Mouse (Mus musculus) spleen, adult 2 months (tissue): Measurements from ENCODE around the gene Zfp513.

Experiments used
- CTCF ChIP-seq: fragments of 200-500 bp; IDR thresholded peaks from 2 replicates; pipeline ENCODE4 v1.5.1; 2011; ENCODE audit warnings: mild to moderate bottlenecking, inconsistent platforms; ENCODE audit not compliant: insufficient read depth, insufficient read length, insufficient replicate concordance; ENCODE audit errors: extremely low read depth
- POLR2A ChIP-seq: fragments of 200-500 bp; IDR thresholded peaks from 2 replicates; pipeline ENCODE4 v1.6.1; 2011; ENCODE audit warnings: low read depth, low read length, inconsistent platforms

DNA sequence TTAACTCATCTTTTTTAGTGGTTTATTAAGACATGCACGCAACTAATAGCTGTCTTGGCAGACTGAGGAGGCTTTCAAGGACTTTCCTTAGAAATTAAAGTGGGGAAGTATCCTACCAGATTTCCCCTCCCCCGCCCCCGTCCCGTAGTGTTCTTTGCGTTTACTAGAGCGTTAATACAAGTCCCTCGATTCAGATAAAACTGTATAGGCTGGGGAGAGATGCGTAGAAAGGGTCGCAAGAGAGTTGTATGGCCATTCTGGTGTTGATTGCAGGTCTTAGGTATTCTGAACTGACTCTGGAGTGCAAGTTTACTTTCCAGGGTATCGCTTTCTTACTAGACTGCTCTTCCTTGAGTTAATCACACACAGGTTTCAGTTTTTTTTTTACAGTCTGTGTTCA, 40.1 kb upstream of the Zfp513 start:
- TF ChIP-seq CTCF (no peak), POLR2A (no peak)
